Mouse (Mus musculus): ENCODE data around the gene Cyp4f18. TPM values are rescaled to one million over a fixed set of nuclear protein-coding genes. Genes with fewer than 3 reads are reported as not detected.
"Not testable (repeated sequence)": the region's sequence is repeated elsewhere in the genome, so short reads cannot be mapped to it uniquely, and the experiment has no call there.

Gene Cyp4f18
- polyA plus RNA-seq, 1 experiment from 2014 or later: 1.9 TPM

- ATAC-seq (replicated peaks; ENCODE audit: low FRiP score, low read depth) (no peak), DNase-seq (ENCODE audit: low spot score) (no peak)
- Histone ChIP-seq H3K4me3 (replicated peaks; ENCODE audit: low read depth, low read length) (no peak overlapping the region), H3K27me3 (ENCODE audit: insufficient read depth, low read length) (no peaks in the 10 kb centered on the region), H3K9me3 (replicated peaks; ENCODE audit: low read length) (peaks cover 4% of the 10 kb centered on the region; the same call in 1 of the 2 replicates), H3K36me3 (ENCODE audit: insufficient read depth, low read length) (peaks cover 29% of the 10 kb centered on the region), H3K27ac (no peak overlapping the region), H3K9ac (ENCODE audit: low read depth, low read length) (no peak overlapping the region), H3K4me1 (replicated peaks; ENCODE audit: insufficient read depth, low read length) (no peaks in the 10 kb centered on the region), H3K4me2 (ENCODE audit: low read length) (no peak overlapping the region)
- 98% methylated on average over 5 of the region's 5 CpGs for whole genome bisulfite sequencing
- no peak for TF ChIP-seq CTCF (IDR thresholded peaks at IDR 0.05; ENCODE audit: low read depth)
Measured at GRCm38 (mm10) chr8:71967261-71967660, 42.2 kb downstream of the Cyp4f18 start.

- H3K4me3 ChIP-seq (replicated peaks; ENCODE audit: low read depth, low read length): no peak overlapping the region
- H3K36me3 ChIP-seq (ENCODE audit: insufficient read depth, low read length): peaks cover 29% of the 10 kb centered on the region
- H3K4me1 ChIP-seq (replicated peaks; ENCODE audit: insufficient read depth, low read length): no peaks in the 10 kb centered on the region
- ATAC-seq (replicated peaks; ENCODE audit: low FRiP score, low read depth) (no peak), DNase-seq (ENCODE audit: low spot score) (no peak)
- H3K27ac ChIP-seq: no peak overlapping the region
- H3K27me3 ChIP-seq (ENCODE audit: insufficient read depth, low read length): no peaks in the 10 kb centered on the region
- TF ChIP-seq CTCF (IDR thresholded peaks at IDR 0.05; ENCODE audit: low read depth): peak; percentile 13; the same call in 1 of the 2 replicates
- H3K9me3 ChIP-seq (replicated peaks; ENCODE audit: low read length): peaks cover 4% of the 10 kb centered on the region; the same call in 1 of the 2 replicates
- no peak overlapping the region for H3K9ac ChIP-seq (ENCODE audit: low read depth, low read length)
- no peak overlapping the region for H3K4me2 ChIP-seq (ENCODE audit: low read length)
Measured at GRCm38 (mm10) chr8:71966411-71966810, 43.0 kb downstream of the Cyp4f18 start.

- no peaks in the 10 kb centered on the region for H3K27me3 ChIP-seq (ENCODE audit: insufficient read depth, low read length)
- no peaks in the 10 kb centered on the region for H3K4me1 ChIP-seq (replicated peaks; ENCODE audit: insufficient read depth, low read length)
- no peak overlapping the region for H3K4me3 ChIP-seq (replicated peaks; ENCODE audit: low read depth, low read length)
- no peak for TF ChIP-seq CTCF (IDR thresholded peaks at IDR 0.05; ENCODE audit: low read depth)
- H3K36me3 ChIP-seq (ENCODE audit: insufficient read depth, low read length): peaks cover 29% of the 10 kb centered on the region
- DNase-seq (ENCODE audit: low spot score) (no peak), ATAC-seq (replicated peaks; ENCODE audit: low FRiP score, low read depth) (no peak)
- no peak overlapping the region for H3K27ac ChIP-seq
- H3K9ac ChIP-seq (ENCODE audit: low read depth, low read length): no peak overlapping the region
- WGBS: 87% methylated on average over 2 of the region's 2 CpGs
- H3K4me2 ChIP-seq (ENCODE audit: low read length): no peak overlapping the region
- H3K9me3 ChIP-seq (replicated peaks; ENCODE audit: low read length): peaks cover 4% of the 10 kb centered on the region; the same call in 1 of the 2 replicates
Measured at GRCm38 (mm10) chr8:71965166-71965565, 44.3 kb downstream of the Cyp4f18 start.

GRCm38 (mm10) chr8:71964051-71964450 lies 45.4 kb downstream of the Cyp4f18 start:
- H3K9me3 ChIP-seq (replicated peaks; ENCODE audit: low read length): peaks cover 4% of the 10 kb centered on the region; the same call in 1 of the 2 replicates
- WGBS: 75% methylated on average over 3 of the region's 3 CpGs
- no peak overlapping the region for H3K9ac ChIP-seq (ENCODE audit: low read depth, low read length)
- peaks cover 26% of the 10 kb centered on the region for H3K36me3 ChIP-seq (ENCODE audit: insufficient read depth, low read length)
- DNase-seq (ENCODE audit: low spot score) (no peak), ATAC-seq (replicated peaks; ENCODE audit: low FRiP score, low read depth) (no peak)
- no peak overlapping the region for H3K4me2 ChIP-seq (ENCODE audit: low read length)
- TF ChIP-seq CTCF (IDR thresholded peaks at IDR 0.05; ENCODE audit: low read depth): no peak
- no peaks in the 10 kb centered on the region for H3K4me1 ChIP-seq (replicated peaks; ENCODE audit: insufficient read depth, low read length)
- no peaks in the 10 kb centered on the region for H3K27me3 ChIP-seq (ENCODE audit: insufficient read depth, low read length)
- no peak overlapping the region for H3K27ac ChIP-seq
- H3K4me3 ChIP-seq (replicated peaks; ENCODE audit: low read depth, low read length): no peak overlapping the region

- no peak for TF ChIP-seq CTCF (IDR thresholded peaks at IDR 0.05; ENCODE audit: low read depth)
- H3K9me3 ChIP-seq (replicated peaks; ENCODE audit: low read length): peaks cover 4% of the 10 kb centered on the region; the same call in 1 of the 2 replicates
- no peak overlapping the region for H3K4me3 ChIP-seq (replicated peaks; ENCODE audit: low read depth, low read length)
- DNase-seq (ENCODE audit: low spot score) (no peak), ATAC-seq (replicated peaks; ENCODE audit: low FRiP score, low read depth) (no peak)
- H3K27ac ChIP-seq: no peak overlapping the region
- H3K4me2 ChIP-seq (ENCODE audit: low read length): no peak overlapping the region
- no peaks in the 10 kb centered on the region for H3K27me3 ChIP-seq (ENCODE audit: insufficient read depth, low read length)
- no peak overlapping the region for H3K9ac ChIP-seq (ENCODE audit: low read depth, low read length)
- H3K36me3 ChIP-seq (ENCODE audit: insufficient read depth, low read length): peaks cover 14% of the 10 kb centered on the region
- WGBS: 94% methylated on average over 5 of the region's 5 CpGs
- H3K4me1 ChIP-seq (replicated peaks; ENCODE audit: insufficient read depth, low read length): no peaks in the 10 kb centered on the region
Measured at GRCm38 (mm10) chr8:71961796-71962195, 47.6 kb downstream of the Cyp4f18 start.

- no peak overlapping the region for H3K4me3 ChIP-seq (replicated peaks; ENCODE audit: low read depth, low read length)
- TF ChIP-seq CTCF (IDR thresholded peaks at IDR 0.05; ENCODE audit: low read depth): no peak
- no peak overlapping the region for H3K27ac ChIP-seq
- H3K27me3 ChIP-seq (ENCODE audit: insufficient read depth, low read length): no peaks in the 10 kb centered on the region
- H3K4me1 ChIP-seq (replicated peaks; ENCODE audit: insufficient read depth, low read length): no peaks in the 10 kb centered on the region
- no peak for ATAC-seq (replicated peaks; ENCODE audit: low FRiP score, low read depth)
- no peak overlapping the region for H3K4me2 ChIP-seq (ENCODE audit: low read length)
- H3K9me3 ChIP-seq (replicated peaks; ENCODE audit: low read length): no peaks in the 10 kb centered on the region
- DNase-seq (ENCODE audit: low spot score): no peak
- peaks cover 12% of the 10 kb centered on the region for H3K36me3 ChIP-seq (ENCODE audit: insufficient read depth, low read length)
- no peak overlapping the region for H3K9ac ChIP-seq (ENCODE audit: low read depth, low read length)
Measured at GRCm38 (mm10) chr8:71960483-71960882, 48.9 kb downstream of the Cyp4f18 start.

GRCm38 (mm10) chr8:71954666-71955065 lies 54.8 kb downstream of the Cyp4f18 start:
- no peak for DNase-seq (ENCODE audit: low spot score)
- WGBS: 99% methylated on average over 9 of the region's 9 CpGs
- 0 out of 2 replicates have a peak, but pooled peaks cover 9% of the 10 kb centered on the region for H3K4me1 ChIP-seq (replicated peaks; ENCODE audit: insufficient read depth, low read length)
- no peaks in the 10 kb centered on the region for H3K27me3 ChIP-seq (ENCODE audit: insufficient read depth, low read length)
- no peak overlapping the region for H3K4me3 ChIP-seq (replicated peaks; ENCODE audit: low read depth, low read length)
- H3K4me2 ChIP-seq (ENCODE audit: low read length): no peak overlapping the region
- no peak overlapping the region for H3K27ac ChIP-seq
- no peak for TF ChIP-seq CTCF (IDR thresholded peaks at IDR 0.05; ENCODE audit: low read depth)
- no peaks in the 10 kb centered on the region for H3K36me3 ChIP-seq (ENCODE audit: insufficient read depth, low read length)
- no peak for ATAC-seq (replicated peaks; ENCODE audit: low FRiP score, low read depth)
- no peaks in the 10 kb centered on the region for H3K9me3 ChIP-seq (replicated peaks; ENCODE audit: low read length)
- H3K9ac ChIP-seq (ENCODE audit: low read depth, low read length): no peak overlapping the region

- not testable (repeated sequence) for H3K9me3 ChIP-seq (replicated peaks; ENCODE audit: low read length); H3K4me3 ChIP-seq (replicated peaks; ENCODE audit: low read depth, low read length); H3K4me2 ChIP-seq (ENCODE audit: low read length); ATAC-seq (replicated peaks; ENCODE audit: low FRiP score, low read depth); DNase-seq (ENCODE audit: low spot score); H3K27me3 ChIP-seq (ENCODE audit: insufficient read depth, low read length); H3K4me1 ChIP-seq (replicated peaks; ENCODE audit: insufficient read depth, low read length); H3K27ac ChIP-seq; H3K36me3 ChIP-seq (ENCODE audit: insufficient read depth, low read length); H3K9ac ChIP-seq (ENCODE audit: low read depth, low read length)
- 94% methylated on average over 16 of the region's 16 CpGs for WGBS
Measured at GRCm38 (mm10) chr8:71952961-71953700, 56.3 kb downstream of the Cyp4f18 start.
